Mouse (Mus musculus): ENCODE measurements around the gene B3gat2. TPM values are rescaled to one million over a fixed set of nuclear protein-coding genes. Genes with fewer than 3 reads are reported as not detected.

Gene B3gat2
- total and polyA plus RNA-seq, 3 experiments, result not detected

- Histone ChIP-seq H3K4me1 (ENCODE audit: control insufficient read depth, insufficient read depth, low read length) (no peaks in the 10 kb centered on the region), H3K4me3 (peak overlapping the region; percentile 39), H3K27ac (no peak overlapping the region), H3K36me3 (ENCODE audit: control insufficient read depth, insufficient read depth, low read length) (no peaks in the 10 kb centered on the region), H3K27me3 (ENCODE audit: control insufficient read depth, insufficient read depth, low read length) (peaks cover 12% of the 10 kb centered on the region; the same call in 1 of the 2 replicates), H3K9ac (ENCODE audit: low read depth, low read length) (no peak overlapping the region), H3K79me2 (replicated peaks; ENCODE audit: control insufficient read depth, insufficient read depth, low read length) (no peaks in the 10 kb centered on the region)
- intact Hi-C loops (cut with DNase I), result loop anchor here (2.0 to 5.0 kb wide), 3 partner anchors 30 to 409 kb away; no protein-coding TSS in a partner anchor
- TF ChIP-seq CTCF (IDR thresholded peaks at IDR 0.05), result peak; percentile 93
- no peak for TF ChIP-seq EP300 (IDR thresholded peaks at IDR 0.05; ENCODE audit: insufficient read depth, low read depth, low read length)
- WGBS, result 3% methylated on average over 65 of the region's 65 CpGs
- peak; percentile 82 to 89 for DNase-seq
Measured at GRCm38 (mm10) chr1:23762782-23763630, 1.5 kb downstream of the B3gat2 start.

DNA sequence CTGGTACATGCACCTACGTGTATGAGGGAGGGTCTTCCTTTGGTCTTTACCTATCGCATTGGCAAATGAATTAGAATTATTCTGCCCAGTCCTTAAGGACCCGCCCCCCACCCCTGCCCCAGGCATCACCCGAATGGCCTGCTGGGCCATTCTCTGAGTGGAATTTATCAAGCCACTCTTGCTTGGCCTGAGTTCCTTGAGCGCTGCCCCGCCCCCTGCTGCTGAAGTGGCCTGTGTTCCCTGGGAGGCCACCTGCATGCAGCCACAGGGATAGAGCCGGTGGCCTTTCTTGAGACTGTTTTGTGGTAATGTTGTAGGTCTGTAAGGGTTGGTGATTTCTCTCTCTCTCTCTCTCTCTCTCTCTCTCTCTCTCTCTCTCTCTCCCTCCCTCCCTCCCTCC, 2.2 kb downstream of the B3gat2 start:
- H3K4me1 ChIP-seq (ENCODE audit: control insufficient read depth, insufficient read depth, low read length), result no peaks in the 10 kb centered on the region
- no peak overlapping the region for H3K4me3 ChIP-seq
- H3K9ac ChIP-seq (ENCODE audit: low read depth, low read length), result no peak overlapping the region
- 7% methylated on average over 7 of the region's 7 CpGs for WGBS
- H3K27ac ChIP-seq, result no peak overlapping the region
- intact Hi-C loops (cut with DNase I), result loop anchor here (2.0 to 5.0 kb wide), 3 partner anchors 29 to 409 kb away; no protein-coding TSS in a partner anchor
- no peak for TF ChIP-seq POLR2A (IDR thresholded peaks at IDR 0.05; ENCODE audit: insufficient read depth, low read depth, low read length)
- TF ChIP-seq EP300 (IDR thresholded peaks at IDR 0.05; ENCODE audit: insufficient read depth, low read depth, low read length), result no peak
- no peak for TF ChIP-seq CTCF (IDR thresholded peaks at IDR 0.05)
- no peak for DNase-seq
- H3K79me2 ChIP-seq (replicated peaks; ENCODE audit: control insufficient read depth, insufficient read depth, low read length), result no peaks in the 10 kb centered on the region
- H3K27me3 ChIP-seq (ENCODE audit: control insufficient read depth, insufficient read depth, low read length), result peaks cover 12% of the 10 kb centered on the region; the same call in 1 of the 2 replicates
- H3K36me3 ChIP-seq (ENCODE audit: control insufficient read depth, insufficient read depth, low read length), result no peaks in the 10 kb centered on the region

- Histone ChIP-seq H3K36me3 (ENCODE audit: control insufficient read depth, insufficient read depth, low read length) (no peaks in the 10 kb centered on the region), H3K4me3 (no peak overlapping the region), H3K9ac (ENCODE audit: low read depth, low read length) (no peak overlapping the region), H3K79me2 (replicated peaks; ENCODE audit: control insufficient read depth, insufficient read depth, low read length) (no peaks in the 10 kb centered on the region), H3K4me1 (ENCODE audit: control insufficient read depth, insufficient read depth, low read length) (no peaks in the 10 kb centered on the region), H3K27ac (no peak overlapping the region), H3K27me3 (ENCODE audit: control insufficient read depth, insufficient read depth, low read length) (peaks cover 12% of the 10 kb centered on the region; the same call in 1 of the 2 replicates)
- intact Hi-C loops (cut with DNase I), result loop anchor here (5.0 kb wide), 2 partner anchors 268 to 408 kb away; no protein-coding TSS in a partner anchor
- WGBS, result 45% methylated on average over 4 of the region's 4 CpGs
- DNase-seq, result no peak
- TF ChIP-seq POLR2A (IDR thresholded peaks at IDR 0.05; ENCODE audit: insufficient read depth, low read depth, low read length) (no peak), EP300 (IDR thresholded peaks at IDR 0.05; ENCODE audit: insufficient read depth, low read depth, low read length) (no peak), CTCF (IDR thresholded peaks at IDR 0.05) (no peak)
Measured at GRCm38 (mm10) chr1:23764710-23765109, 3.2 kb downstream of the B3gat2 start.

GRCm38 (mm10) chr1:23773039-23773438, 11.5 kb downstream of the B3gat2 start:
- DNase-seq, result no peak
- no peaks in the 10 kb centered on the region for H3K79me2 ChIP-seq (replicated peaks; ENCODE audit: control insufficient read depth, insufficient read depth, low read length)
- H3K4me3 ChIP-seq, result no peak overlapping the region
- H3K4me1 ChIP-seq (ENCODE audit: control insufficient read depth, insufficient read depth, low read length), result no peaks in the 10 kb centered on the region
- no peak overlapping the region for H3K27ac ChIP-seq
- H3K36me3 ChIP-seq (ENCODE audit: control insufficient read depth, insufficient read depth, low read length), result no peaks in the 10 kb centered on the region
- WGBS, result 47% methylated on average over 3 of the region's 3 CpGs
- TF ChIP-seq EP300 (IDR thresholded peaks at IDR 0.05; ENCODE audit: insufficient read depth, low read depth, low read length), result no peak
- TF ChIP-seq CTCF (IDR thresholded peaks at IDR 0.05), result no peak
- TF ChIP-seq POLR2A (IDR thresholded peaks at IDR 0.05; ENCODE audit: insufficient read depth, low read depth, low read length), result no peak
- no peaks in the 10 kb centered on the region; the same call in 1 of the 2 replicates for H3K27me3 ChIP-seq (ENCODE audit: control insufficient read depth, insufficient read depth, low read length)
- no peak overlapping the region for H3K9ac ChIP-seq (ENCODE audit: low read depth, low read length)
- intact Hi-C loops (cut with DNase I), result no loop called here

DNA sequence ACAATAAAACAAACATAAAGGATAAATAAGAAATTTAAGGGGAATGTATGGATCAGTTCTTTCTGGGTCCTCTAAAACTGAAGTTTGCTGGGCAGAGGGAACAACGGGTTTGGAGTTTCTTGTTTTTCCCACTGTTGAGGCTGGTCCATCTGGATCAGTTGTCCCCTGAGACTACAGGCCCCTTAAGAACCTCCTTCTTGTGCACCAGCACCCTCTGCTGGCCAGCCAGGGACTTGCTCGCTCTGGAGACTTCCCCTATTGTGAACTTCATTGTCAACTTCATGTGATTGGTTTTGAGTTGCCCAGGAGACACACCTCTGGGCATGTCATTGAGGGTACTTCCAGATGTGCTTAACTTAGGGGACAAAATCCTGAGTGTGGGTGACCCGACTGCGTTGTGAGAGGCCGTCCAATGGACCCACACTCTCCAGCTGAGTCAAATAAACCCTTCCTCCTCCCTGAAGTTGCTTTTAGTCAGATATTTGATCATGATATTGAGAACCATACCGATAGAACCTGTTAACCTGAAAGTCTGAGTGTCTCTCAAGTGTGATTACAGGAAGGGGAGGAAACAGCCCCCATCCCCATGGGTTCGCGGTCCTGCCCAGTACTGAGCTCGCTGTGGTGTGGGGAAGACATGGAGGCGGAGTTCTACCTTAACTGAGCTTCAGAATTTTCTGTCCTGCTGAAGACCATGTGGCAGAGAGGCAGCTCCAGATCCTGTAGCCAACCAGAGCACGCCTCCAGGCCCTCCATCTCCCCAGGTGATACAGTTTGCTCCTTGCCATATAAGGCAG, 31.4 kb downstream of the B3gat2 start:
- TF ChIP-seq EP300 (IDR thresholded peaks at IDR 0.05; ENCODE audit: insufficient read depth, low read depth, low read length), result no peak
- peak; percentile 87 for TF ChIP-seq CTCF (IDR thresholded peaks at IDR 0.05)
- Histone ChIP-seq H3K27me3 (ENCODE audit: control insufficient read depth, insufficient read depth, low read length) (no peaks in the 10 kb centered on the region; the same call in 1 of the 2 replicates), H3K4me3 (no peak overlapping the region), H3K79me2 (replicated peaks; ENCODE audit: control insufficient read depth, insufficient read depth, low read length) (no peaks in the 10 kb centered on the region), H3K9ac (ENCODE audit: low read depth, low read length) (no peak overlapping the region), H3K27ac (no peak overlapping the region), H3K36me3 (ENCODE audit: control insufficient read depth, insufficient read depth, low read length) (no peaks in the 10 kb centered on the region), H3K4me1 (ENCODE audit: control insufficient read depth, insufficient read depth, low read length) (no peaks in the 10 kb centered on the region)
- peak; percentile 45 to 76 for DNase-seq
- intact Hi-C loops (cut with DNase I), result loop anchor here (2.0 kb wide), 1 partner anchor 30 kb away; no protein-coding TSS in a partner anchor
- WGBS, result 46% methylated on average over 11 of the region's 11 CpGs
